ENCODE assay signal across 8 mouse cellular contexts in the genomic region with DNA sequence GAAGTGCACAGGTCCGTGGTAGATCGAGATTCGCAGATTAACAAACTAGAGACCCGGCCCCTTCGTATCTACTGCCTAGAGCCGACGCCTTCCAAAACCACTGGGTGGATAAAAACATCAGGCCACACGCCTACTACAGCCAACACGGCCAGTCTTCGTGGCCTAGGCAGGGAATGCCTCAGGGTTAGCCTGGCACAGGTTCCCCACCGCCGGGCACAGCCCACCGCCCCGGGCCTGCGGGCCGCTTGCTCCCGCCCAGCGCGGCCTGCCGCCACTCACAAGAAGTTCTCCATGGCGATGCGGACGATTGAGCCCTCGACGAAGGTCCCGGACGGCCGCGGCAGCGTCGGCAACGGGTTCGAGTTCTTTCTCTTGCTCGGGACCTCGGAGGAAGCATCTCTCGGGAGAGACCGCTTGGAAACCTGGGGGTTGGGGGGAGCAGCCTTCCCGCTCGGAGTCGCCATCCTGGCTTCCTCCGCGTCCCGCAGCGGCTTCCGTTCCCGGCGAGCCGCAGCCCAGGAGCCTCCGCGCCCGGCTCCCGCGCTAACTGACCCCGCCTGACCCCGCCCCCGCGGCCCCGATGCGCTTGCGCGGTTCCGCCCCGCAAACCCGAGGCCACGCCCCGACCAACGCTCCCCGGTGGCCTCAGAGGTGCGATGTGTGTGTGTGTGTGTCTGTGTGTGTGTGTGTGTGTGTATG. TPM values are rescaled to one million over a fixed set of nuclear protein-coding genes. Genes with fewer than 3 reads are reported as not detected.
DNase-seq lines count a peak whose midpoint lies in the region; ATAC-seq and TF ChIP-seq lines count a peak whose summit lies in the region.

A gene (minus strand): TSS at position 543 of the 699 bp plus-strand sequence.

- peak within 1 kb of the TSS; percentile 0 for H3K27ac ChIP-seq in embryonic fibroblast, embryonic 13.5 days (ENCODE audit: insufficient read depth, low read length)
- peak within 1 kb of the TSS; percentile 95 for H3K27ac ChIP-seq in heart, embryonic 10.5 days
- H3K27ac ChIP-seq in kidney, embryonic 15.5 days, result peak within 1 kb of the TSS; percentile 85
- H3K27ac ChIP-seq in limb, embryonic 15.5 days, result peak within 1 kb of the TSS; percentile 80
- H3K27ac ChIP-seq in midbrain, postnatal 0 days (ENCODE audit: low read depth, low read length), result peak within 1 kb of the TSS; percentile 44

- H3K79me2 ChIP-seq in C2C12 (ENCODE audit: control insufficient read depth, insufficient read depth), result peaks cover 52% of the 10 kb centered on the region

- H3K36me3 ChIP-seq in C2C12 (ENCODE audit: control insufficient read depth, insufficient read depth), result no peaks in the 10 kb centered on the region
- peaks cover 3% of the 10 kb centered on the region for H3K36me3 ChIP-seq in heart, embryonic 10.5 days
- H3K36me3 ChIP-seq in kidney, embryonic 15.5 days, result peaks cover 6% of the 10 kb centered on the region
- H3K36me3 ChIP-seq in limb, embryonic 15.5 days, result peaks cover 2% of the 10 kb centered on the region; the same call in 1 of the 2 replicates
- H3K36me3 ChIP-seq in midbrain, postnatal 0 days (ENCODE audit: insufficient read depth, low read length), result 0 out of 2 replicates have a peak, but pooled peaks cover 2% of the 10 kb centered on the region

- peak within 1 kb of the TSS; percentile 78 for H3K4me3 ChIP-seq in C2C12 (ENCODE audit: insufficient read depth, poor library complexity, severe bottlenecking)
- peak within 1 kb of the TSS; percentile 88 for H3K4me3 ChIP-seq in embryonic fibroblast, embryonic 13.5 days (ENCODE audit: insufficient read depth, low read length)
- peak within 1 kb of the TSS; percentile 96 for H3K4me3 ChIP-seq in heart, embryonic 10.5 days
- peak within 1 kb of the TSS; percentile 77 for H3K4me3 ChIP-seq in kidney, embryonic 15.5 days (replicated peaks)
- H3K4me3 ChIP-seq in limb, embryonic 15.5 days, result peak within 1 kb of the TSS; percentile 84
- peak within 1 kb of the TSS; percentile 94 for H3K4me3 ChIP-seq in midbrain, postnatal 0 days (ENCODE audit: low read depth, low read length)

- peak; percentile 74 for TF ChIP-seq POLR2A in embryonic fibroblast, embryonic 13.5 days (IDR thresholded peaks at IDR 0.05; ENCODE audit: low read depth, low read length)

- H3K79me3 ChIP-seq in C2C12 (ENCODE audit: low read depth), result peaks cover 38% of the 10 kb centered on the region

- H3K4me1 ChIP-seq in embryonic fibroblast, embryonic 13.5 days (ENCODE audit: control insufficient read depth, insufficient read depth, low read length), result peaks cover 8% of the 10 kb centered on the region
- peaks cover 14% of the 10 kb centered on the region for H3K4me1 ChIP-seq in heart, embryonic 10.5 days
- peaks cover 8% of the 10 kb centered on the region for H3K4me1 ChIP-seq in kidney, embryonic 15.5 days
- peaks cover 7% of the 10 kb centered on the region; the same call in 1 of the 2 replicates for H3K4me1 ChIP-seq in limb, embryonic 15.5 days
- H3K4me1 ChIP-seq in midbrain, postnatal 0 days (ENCODE audit: insufficient read depth, low read length), result 0 out of 2 replicates have a peak, but pooled peaks cover 5% of the 10 kb centered on the region

- no peaks in the 10 kb centered on the region for H3K27me3 ChIP-seq in C2C12 (ENCODE audit: control insufficient read depth, insufficient read depth, insufficient read length)
- no peaks in the 10 kb centered on the region for H3K27me3 ChIP-seq in heart, embryonic 10.5 days (ENCODE audit: insufficient read depth, poor library complexity, severe bottlenecking)
- no peaks in the 10 kb centered on the region for H3K27me3 ChIP-seq in kidney, embryonic 15.5 days
- H3K27me3 ChIP-seq in limb, embryonic 15.5 days, result no peaks in the 10 kb centered on the region
- no peaks in the 10 kb centered on the region for H3K27me3 ChIP-seq in midbrain, postnatal 0 days (ENCODE audit: insufficient read depth, low read length)

- no peak for TF ChIP-seq CTCF in C2C12 (IDR thresholded peaks at IDR 0.05; ENCODE audit: control insufficient read depth, insufficient read depth, insufficient read length)
- TF ChIP-seq CTCF in embryonic fibroblast, embryonic 13.5 days (IDR thresholded peaks at IDR 0.05; ENCODE audit: borderline replicate concordance, insufficient read depth, low read length), result no peak
- no peak for TF ChIP-seq CTCF in midbrain, postnatal 0 days (IDR thresholded peaks at IDR 0.05)

- H3ac ChIP-seq in C2C12 (ENCODE audit: control insufficient read depth, insufficient read length, low read depth), result peak within 1 kb of the TSS; percentile 94

- peak; percentile 96 for ATAC-seq in kidney, embryonic 15.5 days (replicated peaks; ENCODE audit: low FRiP score)
- ATAC-seq in limb, embryonic 15.5 days (ENCODE audit: insufficient number of reproducible peaks, low FRiP score, low TSS enrichment, low read depth), result peak; percentile 89
- ATAC-seq in midbrain, postnatal 0 days (ENCODE audit: low FRiP score), result peak; percentile 94

- peak within 1 kb of the TSS; percentile 68 for H3K4me2 ChIP-seq in kidney, embryonic 15.5 days
- peak within 1 kb of the TSS; percentile 54 for H3K4me2 ChIP-seq in limb, embryonic 15.5 days
- peak within 1 kb of the TSS; percentile 65 for H3K4me2 ChIP-seq in midbrain, postnatal 0 days (ENCODE audit: low read depth, low read length, poor library complexity, severe bottlenecking)

- peak; percentile 91 for DNase-seq in brain, adult 2 months (ENCODE audit: low read depth, low spot score)
- peak; percentile 94 for DNase-seq in heart, embryonic 10.5 days (ENCODE audit: low spot score)
- peak; percentile 79 for DNase-seq in midbrain, postnatal 0 days (ENCODE audit: low spot score)
- DNase-seq in spleen, postnatal 10 days (ENCODE audit: low spot score in 2 of 2), result peak; percentile 97

- peak within 1 kb of the TSS; percentile 90 for H3K9ac ChIP-seq in kidney, embryonic 15.5 days
- peak within 1 kb of the TSS; percentile 89 for H3K9ac ChIP-seq in limb, embryonic 15.5 days
- peak within 1 kb of the TSS; percentile 89 for H3K9ac ChIP-seq in midbrain, postnatal 0 days (replicated peaks; ENCODE audit: low read length, poor library complexity, severe bottlenecking)

- under 1% methylated on average over 69 of the region's 69 CpGs for WGBS in heart, embryonic 10.5 days
- under 1% methylated on average over 69 of the region's 69 CpGs for WGBS in kidney, embryonic 15.5 days
- WGBS in limb, embryonic 15.5 days, result under 1% methylated on average over 69 of the region's 69 CpGs
- under 1% methylated on average over 54 of the region's 69 CpGs for WGBS in midbrain, postnatal 0 days

- no peaks in the 10 kb centered on the region for H3K9me3 ChIP-seq in heart, embryonic 10.5 days
- no peaks in the 10 kb centered on the region for H3K9me3 ChIP-seq in kidney, embryonic 15.5 days (replicated peaks)
- H3K9me3 ChIP-seq in limb, embryonic 15.5 days, result no peaks in the 10 kb centered on the region
- no peaks in the 10 kb centered on the region for H3K9me3 ChIP-seq in midbrain, postnatal 0 days (ENCODE audit: low read length)

TF ChIP-seq in C2C12, 6 proteins besides CTCF, POLR2A, EP300 and RAD21:
- TF ChIP-seq MAX (IDR thresholded peaks at IDR 0.05) (no peak), CEBPB (IDR thresholded peaks at IDR 0.05; ENCODE audit: low read depth) (no peak), MYOD1 (IDR thresholded peaks at IDR 0.05; ENCODE audit: control insufficient read depth, insufficient read length, low read depth) (no peak), FOSL1 (IDR thresholded peaks at IDR 0.05; ENCODE audit: insufficient read depth, low read length, poor library complexity, severe bottlenecking) (no peak), USF1 (IDR thresholded peaks at IDR 0.05; ENCODE audit: low read depth) (no peak), MYOG (IDR thresholded peaks at IDR 0.05; ENCODE audit: control insufficient read depth, extremely low read depth, insufficient read length) (no peak)

RNA-seq across cellular contexts. Expression of the gene that starts here (rescaled TPM):
- 7.7 TPM for polyA plus RNA-seq in C2C12 (2012; fragmentation: generic; extraction: Trizol)
- polyA plus RNA-seq in embryonic fibroblast, embryonic 13.5 days (2011; ENCODE audit: insufficient read length, low read depth, missing spikeins), result 87.5 and 109 TPM in 2 replicates
- polyA plus RNA-seq in heart, embryonic 10.5 days (2016; fragmentation: Nextera tagmentation; extraction: Ambion mirVana), result 32.2 and 39.1 TPM in 2 replicates
- 32.5 and 34.6 TPM in 2 replicates for polyA plus RNA-seq in kidney, embryonic 15.5 days (2015; fragmentation: Nextera tagmentation; extraction: Ambion mirVana)
- 27.9 and 29.6 TPM in 2 replicates for polyA plus RNA-seq in limb, embryonic 15.5 days (2015; fragmentation: Nextera tagmentation; extraction: Ambion mirVana)
- total RNA-seq in midbrain, postnatal 0 days (2014; rRNA removed), result 19.2 and 40.1 TPM in 2 replicates
- 16.3 and 20.3 TPM in 2 replicates for polyA plus RNA-seq in midbrain, postnatal 0 days (2015; fragmentation: Nextera tagmentation; extraction: Ambion mirVana)

Comparison
In these comparisons a context has a peak if more than half of its experiments do, and no peak if none do; other contexts are left out.
1. Peak in every context shown above with its lines: DNase-seq, ATAC-seq, H3K4me3 ChIP-seq and H3K27ac ChIP-seq.
2. H3K27ac ChIP-seq: peak in every context shown above with its lines; median percentile 95 in heart, embryonic 10.5 days; 85 in kidney, embryonic 15.5 days; 80 in limb, embryonic 15.5 days; 44 in midbrain, postnatal 0 days; 0 in embryonic fibroblast, embryonic 13.5 days.